Mouse (Mus musculus): ENCODE measurements around the gene Ncl.
A peak's percentile ranks its signal among the peaks of the same experiment; 100 is the strongest.

DNA sequence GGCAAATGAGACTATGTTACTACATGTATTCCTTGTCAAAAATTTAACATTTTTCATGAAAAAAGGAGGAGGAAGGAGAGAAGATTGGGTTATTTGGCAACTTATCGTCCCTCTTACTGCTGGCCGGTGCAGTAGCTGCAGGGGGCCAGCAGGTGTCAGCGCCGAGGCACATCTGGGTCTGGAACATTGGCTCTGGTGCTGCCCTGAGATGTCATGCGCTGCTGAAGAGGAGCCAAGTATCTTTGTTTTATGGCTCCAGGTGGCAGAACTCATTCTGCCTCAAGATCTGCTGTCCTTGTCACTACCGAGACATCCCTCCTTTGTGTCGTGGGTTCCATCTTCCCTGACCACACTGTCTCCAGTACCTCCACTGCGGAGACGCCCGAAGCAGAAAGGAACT lies 12.8 kb upstream of the Ncl start:
- TF ChIP-seq CTCF (IDR thresholded peaks at IDR 0.05; ENCODE audit: low read depth, low read length) = peak; percentile 96
- no peak for TF ChIP-seq POLR2A (IDR thresholded peaks at IDR 0.05; ENCODE audit: extremely low read depth, insufficient read depth, low read length)
